Mouse (Mus musculus): Measurements from ENCODE around the gene Epha6. TPM values are rescaled to one million over a fixed set of nuclear protein-coding genes. Genes with fewer than 3 reads are reported as not detected.

Gene Epha6
- polyA plus RNA-seq (2014; fragmentation: Illumina TruSeq; extraction: RNeasy Lipid Tissue Mini Kit (QIAGEN cat#74804); ENCODE audit: low read depth, low replicate concordance) = not detected

GRCm38 (mm10) chr16:60605061-60605831 lies at the start of gene Epha6:
Gene Epha6 (minus strand): TSS chr16:60605531.

GRCm38 (mm10) chr16:59639102-59639691 lies 966.1 kb downstream of the Epha6 start, which contains the start of gene Arl6:
Gene Arl6 (minus strand): TSS chr16:59639391.

